Mouse (Mus musculus): ENCODE measurements around the gene Esrrg.

Gene Esrrg

DNA sequence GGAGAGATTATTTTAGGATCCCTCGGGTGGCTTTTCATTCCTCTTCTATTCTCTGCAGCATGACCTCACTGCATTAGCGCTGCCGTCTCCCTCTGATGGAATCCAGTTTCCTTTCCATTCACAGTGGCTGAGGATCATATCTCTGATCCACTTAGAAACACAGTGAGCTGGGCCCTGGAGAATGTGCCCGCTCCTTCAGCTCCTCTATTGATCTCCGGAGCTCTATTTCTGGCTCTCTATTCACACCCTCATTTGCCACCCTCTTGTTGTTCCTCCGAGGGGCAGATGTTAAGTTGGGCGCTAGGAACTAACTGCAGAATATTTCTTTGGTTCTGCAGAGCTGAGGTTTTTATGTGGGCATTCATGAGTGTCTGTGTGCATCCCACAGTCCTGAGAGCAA, 228.3 kb downstream of the Esrrg start:
- no peak for DNase-seq

DNA sequence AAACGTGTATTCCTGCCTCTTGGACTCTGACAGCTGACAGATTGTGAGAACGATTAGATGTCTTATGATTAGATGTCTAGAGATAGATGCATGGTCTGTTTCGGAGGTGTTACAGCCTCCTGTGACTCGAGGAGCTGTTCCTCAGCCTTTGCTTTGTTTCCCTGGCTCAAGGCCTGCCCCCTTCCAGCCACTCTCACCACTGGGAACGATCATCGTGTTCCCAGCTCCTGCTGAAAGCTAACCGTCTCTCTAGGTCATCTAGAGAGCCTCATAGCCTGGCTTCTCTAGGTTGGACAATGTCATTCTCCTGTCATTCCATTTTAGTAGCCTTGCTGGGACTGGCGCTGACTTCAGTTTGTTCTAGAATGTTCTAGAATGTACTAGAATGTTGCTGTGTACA, 233.0 kb downstream of the Esrrg start:
- no peak for DNase-seq

DNA sequence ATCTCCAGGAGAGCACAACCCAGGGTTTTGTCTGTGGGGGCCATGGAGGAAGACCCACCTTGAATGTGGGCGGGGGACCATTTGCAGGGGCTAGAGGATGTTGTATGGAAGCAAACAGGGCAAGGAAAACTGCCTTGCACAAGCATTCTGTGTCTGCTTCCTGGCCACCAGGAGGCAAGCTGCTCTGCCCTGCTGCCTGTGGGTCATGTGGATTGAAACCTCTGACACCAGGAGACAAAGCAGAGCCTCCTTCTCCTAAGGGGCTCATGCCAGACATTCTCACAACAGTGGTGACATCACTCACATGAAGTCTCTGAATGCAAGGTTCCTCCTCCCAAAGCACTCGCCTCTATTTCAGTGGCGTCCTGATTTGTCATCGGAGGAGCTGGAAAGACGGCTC, 234.1 kb downstream of the Esrrg start:
- no peak for DNase-seq

DNA sequence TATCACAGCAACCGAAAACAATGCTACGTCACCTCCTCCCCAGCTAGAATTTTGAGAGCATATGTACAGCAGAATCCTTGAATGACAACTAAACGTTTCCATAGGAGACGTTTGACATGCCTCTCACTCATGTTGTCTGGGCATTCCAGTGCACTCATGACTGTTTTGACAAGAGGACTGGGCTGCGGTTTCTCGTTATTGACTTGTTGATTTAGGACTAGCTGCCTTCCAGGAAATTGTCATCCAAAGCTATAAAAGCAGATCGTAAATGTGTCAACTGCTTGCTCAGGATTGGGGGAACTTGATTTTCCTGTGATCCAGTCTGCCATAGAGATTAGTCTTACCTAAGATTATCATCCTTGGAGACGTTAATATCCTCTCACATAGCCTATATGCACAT, 245.6 kb downstream of the Esrrg start:
- no peak for DNase-seq

DNA sequence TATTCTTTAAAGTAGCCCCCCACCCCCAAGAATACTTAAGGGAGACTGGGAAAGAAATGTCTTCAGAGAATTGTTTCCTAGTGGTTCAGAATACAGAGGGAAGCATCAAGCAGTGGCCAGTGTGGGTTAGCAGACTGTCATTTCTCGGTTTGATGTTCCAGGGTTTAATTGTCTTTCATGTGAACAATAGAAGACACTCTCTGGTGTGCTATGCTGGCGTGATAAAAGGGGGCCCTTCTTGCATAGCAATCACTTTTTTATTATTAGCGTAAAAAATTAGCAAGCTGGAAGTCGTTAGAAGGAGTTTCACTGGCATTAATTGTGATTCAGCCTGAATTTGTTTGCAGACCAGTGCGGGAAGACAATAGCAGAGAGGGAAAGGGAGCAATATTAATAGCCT, 253.7 kb downstream of the Esrrg start:
- DNase-seq = no peak

DNA sequence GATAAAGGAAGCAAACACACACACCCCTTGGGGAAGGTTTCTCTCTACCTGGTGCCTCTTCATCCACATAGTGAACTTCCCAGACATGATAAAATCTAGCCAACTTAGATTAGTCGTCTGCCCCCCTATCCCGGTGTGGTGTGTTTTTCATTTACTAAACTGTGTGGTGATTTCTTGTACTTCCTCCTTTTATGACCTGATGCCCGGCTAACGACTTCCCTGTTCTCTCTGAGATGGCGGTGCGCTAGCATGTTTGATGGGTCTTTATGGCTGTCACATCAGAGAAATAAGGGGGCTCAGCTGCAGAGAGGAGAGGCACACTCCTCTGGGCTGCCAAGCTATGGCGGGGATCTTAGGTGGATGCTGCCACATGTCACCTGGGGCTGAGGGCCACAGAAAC, 259.8 kb downstream of the Esrrg start:
- no peak for DNase-seq

DNA sequence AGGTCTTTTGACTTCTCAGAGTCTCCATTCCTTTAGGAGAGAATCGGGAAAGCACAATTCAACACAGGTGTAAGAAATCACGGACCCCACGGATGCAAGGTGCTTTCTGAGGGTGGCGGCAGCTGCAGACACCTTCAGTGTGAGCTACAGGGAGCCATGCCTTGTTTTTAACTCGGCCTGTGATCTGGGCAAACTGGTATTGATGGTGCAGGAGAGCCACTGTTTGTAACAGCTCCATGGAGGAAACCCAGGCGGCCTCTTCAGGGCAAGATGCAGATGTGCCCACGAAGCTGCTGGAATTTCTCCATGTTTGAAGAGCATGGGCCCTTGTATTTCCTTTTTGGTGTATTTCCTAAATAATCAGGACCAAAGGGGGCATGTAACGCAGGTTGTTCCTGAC, 263.6 kb downstream of the Esrrg start:
- DNase-seq = no peak

DNA sequence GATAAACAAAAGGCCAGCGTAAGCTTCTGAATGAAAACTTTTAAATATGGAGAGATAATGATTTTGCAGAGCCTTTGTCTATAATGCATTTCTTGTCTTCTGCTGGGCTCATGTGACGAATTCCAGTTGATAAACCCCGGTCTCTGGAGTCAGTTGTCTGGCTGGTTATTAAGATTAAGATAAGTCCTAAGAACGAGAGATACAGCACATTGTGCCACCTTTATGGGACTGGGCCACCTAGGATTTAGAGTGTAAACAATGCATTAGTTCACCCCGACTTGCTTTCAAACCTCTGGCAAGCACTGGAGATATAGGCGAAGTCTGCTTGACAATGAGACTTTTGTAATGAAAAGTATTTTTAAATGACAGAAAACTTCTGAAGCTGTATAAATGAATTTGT, 264.2 kb downstream of the Esrrg start:
- no peak for DNase-seq

DNA sequence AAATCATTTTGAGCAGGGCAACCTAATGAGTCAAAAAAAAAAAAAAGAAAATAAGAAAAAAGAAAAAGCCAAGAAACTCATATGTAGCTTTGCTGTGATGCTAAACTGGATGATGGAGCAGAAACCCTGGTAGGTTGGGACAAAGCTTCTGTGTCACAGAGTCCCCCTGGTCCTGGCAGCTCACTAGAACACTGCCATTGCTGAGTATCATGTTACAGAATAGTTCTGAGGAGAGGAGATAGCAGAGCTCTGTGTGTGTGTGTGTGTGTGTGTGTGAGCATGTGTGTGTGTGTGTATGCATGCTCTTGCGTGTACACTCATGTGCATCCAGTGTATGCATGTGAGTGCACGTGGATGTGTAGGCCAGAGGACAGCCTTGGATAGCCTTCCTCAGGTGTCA, 265.2 kb downstream of the Esrrg start:
- DNase-seq = no peak

DNA sequence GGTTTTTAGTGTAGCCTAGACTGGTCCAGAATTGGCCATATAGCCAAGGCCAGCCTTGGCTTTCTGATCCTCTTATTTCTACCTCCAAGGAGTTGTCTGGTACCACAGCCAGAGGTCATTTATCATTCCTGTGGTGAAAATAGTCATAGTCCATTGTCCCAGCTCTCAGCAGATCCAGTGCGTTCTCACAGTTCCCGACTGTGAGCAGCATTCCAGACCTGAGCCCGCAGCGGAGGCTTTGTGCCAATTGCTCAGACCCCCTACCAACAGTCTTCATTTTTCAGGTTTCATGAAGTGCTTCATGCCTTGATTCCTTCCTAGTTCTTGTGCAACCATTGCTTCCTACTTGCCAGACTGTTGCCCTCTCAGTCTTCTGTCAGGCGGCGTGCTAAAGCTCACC, 278.7 kb downstream of the Esrrg start:
- no peak for DNase-seq

DNA sequence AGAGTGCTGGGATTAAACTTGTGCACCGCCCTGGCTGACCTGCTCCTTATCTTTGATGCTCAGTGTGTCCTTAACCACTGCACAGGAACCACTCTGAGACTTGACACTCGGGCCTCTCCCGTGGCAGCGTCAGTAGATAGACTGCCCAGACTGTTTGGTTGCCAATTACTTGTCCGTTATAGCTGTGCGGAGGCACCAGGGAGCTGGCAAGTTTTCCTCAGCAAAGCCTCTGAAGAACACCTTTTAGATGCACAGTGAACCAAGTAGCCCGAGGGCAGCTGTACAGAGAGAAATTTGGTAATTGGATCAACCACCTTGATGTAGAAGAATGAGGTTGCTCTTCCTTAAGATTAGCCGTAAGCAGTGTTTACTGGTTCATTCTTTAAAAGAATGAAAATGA, 279.6 kb downstream of the Esrrg start:
- DNase-seq = no peak

DNA sequence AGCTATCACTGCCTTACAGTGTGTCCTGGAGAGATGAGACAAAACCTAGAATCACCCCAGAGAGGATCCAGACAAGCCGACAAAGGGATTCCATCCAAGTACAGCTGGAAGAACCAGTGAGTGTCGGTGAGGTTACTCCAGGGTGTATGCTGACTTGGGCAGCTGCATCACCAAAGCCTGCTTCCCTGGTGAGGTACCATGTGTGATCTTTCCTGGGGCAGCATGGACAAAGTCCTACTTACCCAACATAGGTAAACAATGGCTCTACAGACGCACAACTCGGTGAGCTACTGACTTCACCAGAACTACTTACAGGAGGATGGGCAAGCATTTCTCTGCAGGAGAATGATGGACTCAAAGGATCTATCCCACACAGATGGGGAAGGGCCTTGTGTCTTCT, 280.5 kb downstream of the Esrrg start:
- no peak for DNase-seq

DNA sequence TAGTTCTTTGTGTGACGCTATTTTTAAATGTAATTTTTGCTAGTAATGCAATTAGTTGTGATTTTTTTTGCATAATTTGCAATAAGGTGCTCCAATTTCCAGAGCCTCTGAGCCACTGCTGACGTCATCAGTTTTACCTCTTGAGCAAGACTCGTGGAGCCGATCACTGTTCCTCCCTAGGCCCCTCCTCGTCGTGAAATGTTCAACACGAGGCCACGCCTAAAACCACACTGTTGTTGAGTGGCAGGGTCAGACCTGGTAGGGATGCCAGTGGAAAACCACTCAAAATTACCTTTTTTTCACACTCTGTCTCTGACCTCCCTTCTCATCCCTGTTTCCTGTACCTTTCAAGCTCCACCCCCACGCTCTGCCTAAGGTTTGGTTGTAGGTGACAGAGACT, 282.7 kb downstream of the Esrrg start:
- DNase-seq = no peak

DNA sequence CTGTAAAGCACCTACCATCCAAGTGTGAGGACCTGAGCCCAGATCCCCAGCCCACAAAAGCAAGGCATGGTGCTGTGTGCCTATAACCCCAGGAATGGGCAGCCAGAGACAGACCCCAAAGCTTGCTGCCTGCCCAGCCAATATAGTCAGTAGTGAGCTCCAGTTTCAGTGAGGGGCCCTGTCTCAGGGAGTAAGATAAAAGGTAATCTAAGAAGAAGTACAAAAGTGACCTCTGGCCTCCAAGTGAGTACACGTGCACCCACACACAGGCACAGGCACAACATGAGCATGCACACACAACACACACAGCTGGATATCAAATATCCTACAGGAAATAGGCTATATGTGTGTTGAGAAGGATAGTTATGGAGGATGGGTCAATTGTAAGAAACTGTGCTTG, 286.9 kb downstream of the Esrrg start:
- DNase-seq = no peak

DNA sequence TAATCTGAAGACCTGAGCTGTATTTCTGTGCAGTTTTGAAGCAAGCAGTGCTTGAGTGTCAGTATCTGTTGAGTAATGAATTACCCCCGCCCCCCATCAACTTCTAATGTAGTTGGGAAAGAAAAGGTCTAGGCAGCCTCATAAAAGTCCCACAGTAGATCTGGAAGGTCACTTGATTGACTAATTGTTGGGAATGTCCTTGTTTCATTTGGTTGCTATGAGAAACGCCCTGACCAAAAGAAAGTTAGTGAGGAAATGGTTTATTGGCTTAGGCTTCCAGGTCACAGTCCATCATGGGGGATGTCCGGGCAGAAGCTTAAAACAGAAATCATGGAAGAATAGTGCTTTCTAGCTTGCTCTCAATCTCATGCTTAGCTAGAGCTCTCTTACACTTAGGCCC, 287.7 kb downstream of the Esrrg start:
- no peak for DNase-seq

DNA sequence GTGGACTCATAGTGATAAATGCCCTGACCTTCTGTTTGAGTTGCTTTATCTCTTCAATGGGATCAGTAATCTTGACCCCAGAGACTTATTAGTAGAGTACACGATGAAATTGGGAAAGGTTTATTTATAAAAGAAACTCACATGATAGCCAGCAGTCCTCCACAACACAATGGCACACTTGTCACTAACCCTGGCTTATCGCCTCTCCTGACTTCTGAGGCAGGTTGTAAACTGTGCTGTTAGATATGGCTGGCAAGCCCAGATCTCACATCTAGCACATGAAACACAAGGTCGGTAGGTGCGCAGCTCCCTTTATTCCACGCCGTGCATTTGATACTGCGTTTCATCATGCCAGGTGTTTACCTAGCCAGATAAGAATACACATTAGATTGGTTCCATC, 288.3 kb downstream of the Esrrg start:
- DNase-seq = no peak

DNA sequence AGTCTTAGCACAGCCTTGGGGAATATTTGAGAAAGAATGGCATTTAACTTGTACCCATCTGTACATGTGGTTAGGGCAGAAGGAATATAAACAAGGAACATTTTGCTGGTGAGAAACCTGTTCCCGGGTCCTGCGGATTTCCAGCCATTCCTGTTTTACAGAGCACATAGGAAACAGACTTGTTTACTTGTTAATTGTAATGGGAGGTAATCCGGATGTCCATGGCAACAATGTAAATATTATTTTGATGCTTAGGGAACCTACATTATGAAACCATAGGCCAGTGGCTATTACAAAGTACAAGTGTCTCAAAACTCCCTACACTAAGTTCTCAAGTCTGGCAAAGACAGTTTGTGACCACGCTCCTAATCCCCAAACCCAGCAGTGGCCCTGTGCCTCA, 290.9 kb downstream of the Esrrg start:
- DNase-seq = no peak

DNA sequence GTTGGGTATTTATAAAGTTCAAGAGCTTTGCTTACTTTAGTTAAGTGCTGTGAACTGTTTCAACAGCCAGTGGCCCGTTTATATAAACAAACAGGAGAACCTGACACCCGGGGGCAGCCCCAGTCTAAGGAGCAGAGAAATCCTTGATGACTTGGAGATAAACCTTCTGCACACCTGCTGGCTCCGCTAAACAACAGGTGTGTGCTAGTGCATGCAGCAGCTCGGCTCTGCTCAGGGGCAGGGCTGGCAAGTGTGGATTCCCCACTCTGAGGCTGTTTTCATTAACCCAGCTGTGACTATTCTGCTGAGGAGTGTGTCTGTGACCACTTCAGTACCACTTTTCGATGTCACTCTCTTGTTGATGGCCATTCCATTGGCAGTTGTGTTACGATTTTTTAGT, 292.2 kb downstream of the Esrrg start:
- no peak for DNase-seq

DNA sequence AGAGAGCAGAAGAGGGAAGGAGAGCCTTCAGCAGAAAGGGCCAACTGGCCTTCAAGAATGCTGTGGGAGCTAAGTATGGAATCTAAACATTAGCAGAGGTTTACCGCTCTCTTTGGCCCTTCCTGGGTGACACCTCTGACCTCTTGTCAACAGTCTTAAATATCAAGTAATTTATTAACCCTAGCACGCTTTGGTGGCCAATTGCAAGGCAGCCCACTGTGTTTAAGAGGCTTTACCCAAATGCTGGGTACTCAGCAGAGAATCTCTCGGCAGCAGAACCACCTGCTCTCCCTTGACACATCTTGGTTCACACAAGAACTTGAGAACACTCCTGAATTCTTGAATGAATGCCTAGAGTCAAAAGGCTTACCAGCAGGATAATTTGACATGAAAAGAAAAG, 293.6 kb downstream of the Esrrg start:
- no peak for DNase-seq

DNA sequence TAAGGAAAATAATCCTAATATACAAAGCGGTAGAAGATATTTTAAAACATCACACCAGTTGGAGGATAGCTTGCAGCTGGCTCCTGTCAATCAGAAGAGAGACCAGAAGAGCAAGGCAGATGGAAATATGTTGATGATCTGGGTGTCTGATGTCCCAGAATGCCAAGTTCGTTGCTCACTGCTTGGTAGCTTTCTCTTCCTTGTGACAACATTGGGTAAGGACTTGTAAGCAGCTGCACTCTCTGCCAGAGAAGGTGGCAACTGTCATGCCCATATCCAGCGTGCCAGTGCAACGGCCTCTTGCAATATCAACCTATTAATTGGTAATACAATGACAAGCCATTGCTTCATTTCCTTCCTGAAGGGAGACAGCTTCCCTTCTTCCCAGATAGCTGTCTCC, 296.1 kb downstream of the Esrrg start:
- no peak for DNase-seq

DNA sequence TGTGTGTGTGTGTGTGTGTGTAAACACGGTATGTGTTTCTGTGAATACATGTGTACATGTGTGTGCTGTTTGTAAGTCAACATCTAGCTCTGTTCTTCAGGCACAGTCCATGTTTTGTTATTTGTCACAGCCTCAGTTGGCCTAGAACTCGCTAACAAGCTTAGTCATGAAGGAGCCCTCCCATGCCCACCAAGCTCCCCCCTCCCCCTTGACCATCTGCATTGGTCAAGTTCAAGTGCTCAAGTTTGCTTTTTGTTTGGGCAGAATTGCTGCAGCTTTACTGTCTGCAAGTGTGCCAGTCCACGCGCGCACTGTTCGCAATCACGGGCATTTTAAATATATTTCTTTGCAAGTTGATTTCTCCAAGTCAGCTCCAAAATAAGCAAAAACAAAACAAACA, 298.8 kb downstream of the Esrrg start:
- no peak for DNase-seq

DNA sequence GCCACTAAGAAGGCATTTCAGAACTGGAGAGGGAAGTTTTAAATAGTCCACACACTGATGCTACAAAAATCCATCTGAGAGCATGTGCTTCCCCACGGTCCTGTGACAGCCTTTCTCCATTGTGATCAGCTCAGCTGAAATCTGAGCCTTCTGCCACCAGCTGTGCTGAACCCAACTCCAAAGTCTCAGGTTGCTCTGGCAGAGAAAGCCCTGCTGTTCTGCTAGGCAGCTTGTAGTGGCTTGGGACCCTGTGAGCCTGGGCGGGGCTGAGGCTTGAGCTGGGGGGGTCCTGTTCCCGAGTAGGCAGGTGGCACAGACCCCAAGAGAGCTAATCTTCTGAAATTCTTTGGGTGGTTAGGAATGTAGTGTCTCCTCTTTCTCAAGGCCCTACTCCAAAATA, 299.3 kb downstream of the Esrrg start:
- DNase-seq = no peak

DNA sequence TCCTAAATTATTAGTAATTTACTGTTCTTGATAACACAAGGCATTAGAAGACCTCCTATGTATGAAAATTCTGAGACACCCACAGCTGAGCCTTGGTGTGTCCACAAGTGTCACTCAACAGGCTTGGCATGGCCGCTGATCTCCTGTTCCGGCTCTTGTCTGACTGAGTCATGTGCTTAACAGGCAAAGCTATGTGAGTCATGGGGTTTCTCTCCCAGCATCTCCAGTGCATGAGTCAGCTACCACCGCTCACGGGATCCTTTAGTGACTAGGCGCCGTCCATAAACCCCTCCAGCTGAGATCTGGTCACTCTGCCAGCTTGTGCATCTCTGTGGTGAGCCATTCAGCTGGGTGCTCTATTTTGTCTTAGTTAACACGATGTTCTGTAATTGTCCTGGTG, 302.1 kb downstream of the Esrrg start:
- no peak for DNase-seq

DNA sequence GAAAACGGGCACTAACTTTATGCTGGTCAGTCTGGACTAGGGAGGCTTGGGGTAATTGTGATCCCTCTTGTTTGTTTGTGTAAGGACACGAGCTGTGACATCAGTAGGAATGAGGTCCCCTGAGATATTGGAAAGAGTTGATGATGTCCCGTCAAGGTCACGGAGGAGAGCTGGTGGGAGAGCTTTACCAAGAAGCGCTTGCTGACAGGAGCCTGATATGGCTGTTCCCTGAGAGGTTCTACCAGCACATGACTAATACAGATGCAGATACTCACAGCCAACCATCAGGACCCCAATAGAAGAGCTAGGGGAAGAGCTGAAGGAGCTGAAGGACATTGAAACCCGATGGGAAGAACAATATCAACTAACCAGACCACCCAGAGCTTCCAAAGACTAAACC, 302.6 kb downstream of the Esrrg start:
- no peak for DNase-seq

DNA sequence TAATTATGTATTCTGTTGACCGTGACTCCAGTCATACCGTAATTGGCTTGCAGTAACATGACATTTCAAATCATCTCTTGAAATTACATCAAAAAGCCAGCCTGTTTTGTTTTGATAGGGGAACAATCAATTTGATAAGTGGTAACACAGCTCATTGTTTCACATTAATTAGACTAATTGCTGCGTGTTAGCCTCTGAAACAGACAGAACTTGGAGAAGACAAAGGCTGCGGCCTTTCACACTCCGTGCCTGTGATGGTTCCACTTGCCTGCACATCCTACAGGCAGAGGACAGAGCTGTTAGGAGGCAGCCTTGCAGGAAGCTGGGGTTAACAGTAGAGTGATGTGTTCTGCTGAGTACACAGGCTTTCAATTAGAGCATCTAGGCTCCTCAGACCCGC, 309.7 kb downstream of the Esrrg start:
- DNase-seq = no peak

DNA sequence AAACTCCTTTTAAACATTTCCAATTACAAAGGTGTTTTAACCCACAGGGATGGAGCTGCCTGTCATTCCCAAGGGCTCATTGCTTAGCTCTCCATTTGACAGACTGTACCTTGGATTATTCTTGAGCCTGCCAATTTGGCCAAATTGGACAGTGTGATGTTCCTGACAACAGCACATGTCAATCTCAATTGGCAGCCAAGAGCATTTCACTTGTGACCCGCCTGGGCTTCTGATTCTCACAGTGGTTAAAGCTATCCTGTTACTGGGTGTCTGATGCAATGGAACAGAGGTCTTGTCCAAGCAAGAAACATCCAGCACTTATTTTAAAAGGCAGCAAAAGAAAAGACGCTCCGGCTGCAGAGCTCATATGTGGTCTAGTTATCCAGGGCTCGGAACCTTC, 310.3 kb downstream of the Esrrg start:
- DNase-seq = no peak

Data from cerebellum, adult 11 months (tissue).